Mouse (Mus musculus): ENCODE measurements around the gene Gm8113.
"Not testable (repeated sequence)": the region's sequence is repeated elsewhere in the genome, so short reads cannot be mapped to it uniquely, and the experiment has no call there.

DNA sequence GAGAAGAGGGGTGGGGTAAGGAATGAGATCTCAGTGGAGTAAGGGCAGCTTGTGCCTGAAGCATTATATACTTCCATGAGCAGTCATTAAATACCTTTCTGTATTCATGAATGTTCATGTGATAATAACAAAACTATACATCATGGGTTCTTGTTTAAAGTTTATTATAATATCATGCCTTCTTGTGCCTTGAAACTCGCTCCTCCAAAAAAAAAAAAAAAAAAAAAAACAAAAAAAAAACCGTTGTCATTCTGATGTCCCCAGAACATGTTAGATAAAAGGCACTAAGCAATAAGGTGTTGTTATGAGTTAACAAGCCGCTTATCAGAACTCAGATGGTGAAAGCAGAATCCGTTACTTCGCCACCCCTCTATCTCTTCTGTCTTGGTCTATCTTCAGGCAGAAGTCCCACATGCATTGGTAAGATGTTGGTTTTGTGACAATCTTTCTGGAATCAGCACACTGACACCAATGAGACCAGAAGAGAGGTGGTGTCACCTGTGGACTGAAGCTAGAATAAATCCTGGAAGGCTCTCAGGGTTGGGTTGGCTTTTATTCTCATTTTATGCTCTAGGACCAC is 45.1 kb upstream of the Gm8113 start:
- TF ChIP-seq EP300, CTCF (IDR thresholded peaks at IDR 0.05; ENCODE audit: low read depth): not testable (repeated sequence)

Data from heart, postnatal 0 days (tissue).